Mouse (Mus musculus) liver, embryonic 14.5 days (tissue): ENCODE data around the gene Apba2.

ENCODE experiments used
- CTCF ChIP-seq: IDR thresholded peaks from 2 replicates; pipeline ENCODE4 v1.5.1; 2016; ENCODE audit warnings: antibody characterized with exemption, low read depth, control low read depth
- EP300 ChIP-seq: IDR thresholded peaks from 2 replicates; pipeline ENCODE4 v1.6.1; 2016; ENCODE audit warnings: antibody characterized with exemption, low read depth

DNA sequence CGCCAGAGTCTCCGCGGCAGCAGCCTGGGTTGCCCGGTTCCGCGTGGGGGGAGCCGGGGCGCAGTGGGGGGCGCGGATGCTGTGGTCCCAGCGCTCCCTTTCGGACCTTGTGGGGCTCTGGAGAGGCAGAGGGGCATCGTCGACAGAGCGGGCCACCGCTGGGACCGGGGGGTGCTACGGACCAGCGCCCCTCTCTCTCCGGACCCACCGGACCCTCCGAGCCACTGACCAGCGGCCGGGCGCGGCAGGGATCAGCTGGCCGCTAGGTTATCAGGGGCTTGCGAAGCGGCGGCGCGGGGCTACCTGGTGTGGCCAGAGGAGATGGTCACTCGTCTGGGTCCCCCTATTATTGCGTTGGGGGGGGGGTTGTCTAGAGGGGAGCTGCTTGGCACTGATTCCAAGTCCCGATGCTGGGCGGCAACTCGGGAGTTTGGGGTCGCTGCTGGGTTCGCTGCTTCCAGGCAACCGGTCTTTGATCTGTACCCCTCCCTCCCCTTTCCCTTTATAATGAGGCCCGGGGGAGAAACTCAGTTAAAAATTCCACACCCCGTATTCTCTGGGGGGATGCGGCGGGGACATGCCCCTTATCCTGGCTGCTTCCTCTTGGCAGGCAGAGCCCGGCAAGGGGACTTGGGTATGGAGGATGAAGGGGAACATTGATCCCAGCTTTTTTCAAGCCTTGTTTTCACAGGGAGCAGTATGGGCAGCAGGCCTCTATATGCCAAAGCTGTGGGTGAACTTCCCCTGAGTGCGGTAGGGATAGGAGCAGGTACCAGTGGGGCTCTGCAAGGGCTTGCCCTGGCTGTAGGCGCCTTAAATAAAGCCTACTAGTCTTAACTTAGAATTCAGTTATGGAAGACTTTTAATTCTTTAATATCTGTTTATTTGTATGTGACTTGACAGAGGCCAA is 1.0 kb downstream of the Apba2 start:
- no peak for TF ChIP-seq EP300
- no peak for TF ChIP-seq CTCF
